Mouse (Mus musculus): ENCODE results near the gene Cdc42ep2.

GRCm38 (mm10) chr19:5893282-5894001 is 31.2 kb downstream of the Cdc42ep2 start:
- TF ChIP-seq JUND (conservative IDR thresholded peaks at IDR 0.05; ENCODE audit: low read depth, low read length) (no peak), E2F4 (IDR thresholded peaks at IDR 0.05; ENCODE audit: insufficient replicate concordance, low read depth, low read length) (no peak), CTCF (conservative IDR thresholded peaks at IDR 0.05 in 1 of 2, IDR thresholded peaks at IDR 0.05 in 1 of 2; ENCODE audit: low read depth in 2 of 2, low read length in 2 of 2) (no peak), EP300 (IDR thresholded peaks at IDR 0.05; ENCODE audit: low read length) (no peak), ZMIZ1 (IDR thresholded peaks at IDR 0.05; ENCODE audit: low read depth, low read length) (no peak)
